Mouse (Mus musculus) heart, postnatal 0 days (tissue): ENCODE data around the gene Clybl.

ENCODE experiments used
- CTCF ChIP-seq: IDR thresholded peaks from 2 replicates; pipeline ENCODE4 v1.5.1; 2016; ENCODE audit warnings: antibody characterized with exemption, control low read depth, low read depth
- EP300 ChIP-seq: IDR thresholded peaks from 2 replicates; pipeline ENCODE4 v1.6.1; 2016; ENCODE audit warnings: antibody characterized with exemption, low read depth

DNA sequence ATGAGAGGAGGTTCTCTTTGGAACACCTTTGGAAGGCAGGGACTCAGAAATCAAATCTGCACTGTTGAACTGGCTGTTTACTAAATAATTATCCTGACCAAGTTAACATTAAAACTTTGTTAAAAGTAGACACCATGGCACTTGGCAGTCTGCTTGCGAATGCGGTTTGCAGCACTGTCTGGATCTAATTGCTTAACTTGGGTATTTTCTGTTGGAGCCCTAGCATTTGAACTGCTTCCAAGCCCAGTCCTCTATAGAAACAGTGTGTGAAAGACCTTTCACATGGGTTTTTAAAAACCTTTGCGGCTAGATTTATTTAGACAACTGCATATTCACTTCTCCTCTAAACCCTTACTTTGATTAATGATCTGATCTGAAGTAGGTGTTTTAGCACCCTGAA, 242.9 kb downstream of the Clybl start:
- TF ChIP-seq EP300, result no peak
- no peak for TF ChIP-seq CTCF
